Mouse (Mus musculus) cerebellum, postnatal 36 days (tissue): ENCODE measurements around the gene Zscan21.

Source experiments
- DNase-seq, 2 experiments: peaks; one replicate each; pipeline ENCODE4 v3.0.0; 2021 to 2022; ENCODE audit warnings: mixed read lengths in 2 of 2

The Zscan21 gene

GRCm38 (mm10) chr5:138132425-138133064, 15.8 kb downstream of the Zscan21 start:
- DNase-seq = no peak

- DNase-seq = no peak
Measured at GRCm38 (mm10) chr5:138137257-138137656, 20.6 kb downstream of the Zscan21 start.

- DNase-seq = peak in 1 of 2 experiments; percentile 13
Measured at GRCm38 (mm10) chr5:138137935-138138549, 21.3 kb downstream of the Zscan21 start.

GRCm38 (mm10) chr5:138138585-138138984, 21.9 kb downstream of the Zscan21 start:
- DNase-seq = no peak

- DNase-seq = no peak
Measured at GRCm38 (mm10) chr5:138154390-138154789, 37.7 kb downstream of the Zscan21 start.

- peak; percentile 85 to 90 for DNase-seq
Measured at GRCm38 (mm10) chr5:138155443-138155976, 38.8 kb downstream of the Zscan21 start, which contains the start of gene Zfp113. TSS of gene Zfp113 (minus strand) at chr5:138155744.

- no peak for DNase-seq
Measured at GRCm38 (mm10) chr5:138160224-138160762, 43.6 kb downstream of the Zscan21 start.

GRCm38 (mm10) chr5:138160842-138161665, 44.4 kb downstream of the Zscan21 start, which contains the start of gene Cops6:
TSS of gene Cops6 (plus strand) at chr5:138161071.
- DNase-seq = peak; percentile 96 to 97

GRCm38 (mm10) chr5:138163046-138163445, 46.3 kb downstream of the Zscan21 start:
- DNase-seq = no peak

- no peak for DNase-seq
Measured at GRCm38 (mm10) chr5:138163610-138164009, 46.9 kb downstream of the Zscan21 start.

GRCm38 (mm10) chr5:138165594-138165993, 48.9 kb downstream of the Zscan21 start:
- no peak for DNase-seq

GRCm38 (mm10) chr5:138170936-138171561, 54.3 kb downstream of the Zscan21 start:
- peak; percentile 97 for DNase-seq

GRCm38 (mm10) chr5:138171695-138172491, 55.2 kb downstream of the Zscan21 start, which contains the start of the genes Ap4m1 and Mcm7:
TSS of gene Ap4m1 (plus strand) at chr5:138172002.
TSS of gene Mcm7 (minus strand) at chr5:138172422.
- peak; percentile 99 for DNase-seq

GRCm38 (mm10) chr5:138173217-138173616, 56.5 kb downstream of the Zscan21 start:
- no peak for DNase-seq
